Mouse (Mus musculus) spleen, adult 2 months (tissue): ENCODE data around the gene Nsg1. TPM values are rescaled to one million over a fixed set of nuclear protein-coding genes. Genes with fewer than 3 reads are reported as not detected.

ENCODE experiments used
- DNase-seq, 2 experiments: peaks; one replicate each; pipeline versions ENCODE4 v3.0.0 to v3.0.0-alpha.2; 2012 to 2021; ENCODE audit warnings: low spot score in 2 of 2, low read depth in 1 of 2
- H3K27ac ChIP-seq: fragments of 200-500 bp; 2 replicates; pipeline ENCODE4 v1.5.1; 2012; ENCODE audit warnings: low read length, inconsistent platforms; ENCODE audit not compliant: insufficient read depth
- H3K27me3 ChIP-seq: fragments of 200-500 bp; 2 replicates; pipeline ENCODE4 v1.6.1; 2012; ENCODE audit warnings: mild to moderate bottlenecking, moderate library complexity, low read length, inconsistent platforms; ENCODE audit not compliant: control insufficient read depth, insufficient read depth
- H3K36me3 ChIP-seq: fragments of 200-500 bp; 2 replicates; pipeline ENCODE4 v1.6.1; 2012; ENCODE audit warnings: mild to moderate bottlenecking, low read length, inconsistent platforms; ENCODE audit not compliant: control insufficient read depth, insufficient read depth
- H3K4me1 ChIP-seq: fragments of 200-500 bp; 2 replicates; pipeline ENCODE4 v1.6.1; 2011; ENCODE audit warnings: inconsistent platforms; ENCODE audit not compliant: control insufficient read depth, insufficient read depth, insufficient read length
- H3K4me3 ChIP-seq: fragments of 200-500 bp; 2 replicates; pipeline ENCODE4 v1.5.1; 2011; ENCODE audit warnings: mild to moderate bottlenecking, inconsistent platforms; ENCODE audit not compliant: insufficient read depth, insufficient read length; ENCODE audit errors: extremely low read depth
- CTCF ChIP-seq: fragments of 200-500 bp; IDR thresholded peaks from 2 replicates; pipeline ENCODE4 v1.5.1; 2011; ENCODE audit warnings: mild to moderate bottlenecking, inconsistent platforms; ENCODE audit not compliant: insufficient read depth, insufficient read length, insufficient replicate concordance; ENCODE audit errors: extremely low read depth
- POLR2A ChIP-seq: fragments of 200-500 bp; IDR thresholded peaks from 2 replicates; pipeline ENCODE4 v1.6.1; 2011; ENCODE audit warnings: low read depth, low read length, inconsistent platforms
- WGBS: fragments of 180-500 bp; shearing (Covaris S2); methylation state at CpG from one replicate; pipeline ENCODE4 v1.1.7; 2018; 5-methylcytosine and 5-hydroxymethylcytosine counted together
- polyA plus RNA-seq: library from polyadenylated mRNA; depleted of rRNA; stranded (reverse); fragments of >200 nt; gene quantifications from 2 replicates; pipeline ENCODE4 v1.2.3, GENCODE M21; 2012; rRNA removed

Nsg1 gene
- 2.8 and 4.3 TPM in 2 replicates for polyA plus RNA-seq

GRCm38 (mm10) chr5:38159634-38160413 lies at the start of gene Nsg1:
TSS of gene Nsg1 (minus strand) at chr5:38159907.
- no peaks in the 10 kb centered on the region for H3K36me3 ChIP-seq
- WGBS, result 18% methylated on average over 35 of the region's 35 CpGs
- no peak within 1 kb of the TSS for H3K27ac ChIP-seq
- peaks cover 2% of the 10 kb centered on the region; the same call in 1 of the 2 replicates for H3K27me3 ChIP-seq
- H3K4me3 ChIP-seq, result peak within 1 kb of the TSS; percentile 33; the same call in 1 of the 2 replicates
- H3K4me1 ChIP-seq, result peaks cover 2% of the 10 kb centered on the region; the same call in 1 of the 2 replicates
- DNase-seq, result no peak
- no peak for TF ChIP-seq CTCF
- TF ChIP-seq POLR2A, result no peak

- H3K27me3 ChIP-seq, result no peaks in the 10 kb centered on the region
- H3K27ac ChIP-seq, result no peak overlapping the region
- no peak for DNase-seq
- H3K4me3 ChIP-seq, result no peak overlapping the region
- no peaks in the 10 kb centered on the region; the same call in 1 of the 2 replicates for H3K4me1 ChIP-seq
- TF ChIP-seq POLR2A (no peak), CTCF (no peak)
- peaks cover 22% of the 10 kb centered on the region for H3K36me3 ChIP-seq
- WGBS, result 67% methylated on average over 8 of the region's 8 CpGs
Measured at GRCm38 (mm10) chr5:38208985-38209384, 49.3 kb upstream of the Nsg1 start.

- 88% methylated on average over 7 of the region's 7 CpGs for WGBS
- H3K4me1 ChIP-seq, result no peaks in the 10 kb centered on the region
- peaks cover 35% of the 10 kb centered on the region for H3K36me3 ChIP-seq
Measured at GRCm38 (mm10) chr5:38205303-38205726, 45.6 kb upstream of the Nsg1 start.

GRCm38 (mm10) chr5:38199686-38200085 lies 40.0 kb upstream of the Nsg1 start:
- no peak for TF ChIP-seq POLR2A
- TF ChIP-seq CTCF, result no peak
- Histone ChIP-seq H3K27ac (no peak overlapping the region), H3K4me1 (no peaks in the 10 kb centered on the region), H3K27me3 (no peaks in the 10 kb centered on the region), H3K4me3 (no peak overlapping the region), H3K36me3 (peaks cover 30% of the 10 kb centered on the region)
- 100% methylated on average over 2 of the region's 2 CpGs for WGBS
- no peak for DNase-seq

More at GRCm38 (mm10) chr5:38205303-38205726, 45.6 kb upstream of the Nsg1 start:
- TF ChIP-seq POLR2A (no peak), CTCF (no peak)
- H3K27me3 ChIP-seq, result no peaks in the 10 kb centered on the region
- no peak overlapping the region for H3K27ac ChIP-seq
- no peak for DNase-seq
- H3K4me3 ChIP-seq, result no peak overlapping the region

- WGBS, result 27% methylated on average over 7 of the region's 7 CpGs
- peak; percentile 35 to 68 for DNase-seq
- Histone ChIP-seq H3K4me1 (no peaks in the 10 kb centered on the region), H3K27me3 (no peaks in the 10 kb centered on the region), H3K27ac (no peak overlapping the region), H3K36me3 (peaks cover 17% of the 10 kb centered on the region), H3K4me3 (no peak overlapping the region)
- TF ChIP-seq POLR2A, result no peak
- peak; percentile 80; the same call in 1 of the 2 replicates for TF ChIP-seq CTCF
Measured at GRCm38 (mm10) chr5:38197482-38197823, 37.7 kb upstream of the Nsg1 start.

- Histone ChIP-seq H3K27me3 (no peaks in the 10 kb centered on the region), H3K4me3 (no peak overlapping the region), H3K4me1 (no peaks in the 10 kb centered on the region), H3K27ac (no peak overlapping the region), H3K36me3 (peaks cover 14% of the 10 kb centered on the region)
- 88% methylated on average over 5 of the region's 5 CpGs for WGBS
- DNase-seq, result no peak
- no peak for TF ChIP-seq POLR2A
- TF ChIP-seq CTCF, result no peak
Measured at GRCm38 (mm10) chr5:38196821-38197481, 37.2 kb upstream of the Nsg1 start.
